Mouse (Mus musculus) ES-E14 (cell line): Measurements from ENCODE around the gene Dlg2.

Source experiments
- HCFC1 ChIP-seq: IDR thresholded peaks from 2 replicates; pipeline ENCODE4 v1.6.1; 2012; ENCODE audit warnings: low read length, inconsistent platforms, borderline replicate concordance; ENCODE audit not compliant: insufficient read depth
- MAFK ChIP-seq: IDR thresholded peaks from 2 replicates; pipeline ENCODE4 v1.6.1; 2014; ENCODE audit warnings: mild to moderate bottlenecking, low read depth, low read length, inconsistent platforms; ENCODE audit not compliant: insufficient read depth
- ZC3H11A ChIP-seq: IDR thresholded peaks from 2 replicates; pipeline ENCODE4 v1.6.1; 2012; ENCODE audit warnings: low read depth, mild to moderate bottlenecking, inconsistent platforms, low read length, borderline replicate concordance
- ZNF384 ChIP-seq: IDR thresholded peaks from 2 replicates; pipeline ENCODE4 v1.6.1; 2012; ENCODE audit warnings: low read depth, low read length, inconsistent platforms

DNA sequence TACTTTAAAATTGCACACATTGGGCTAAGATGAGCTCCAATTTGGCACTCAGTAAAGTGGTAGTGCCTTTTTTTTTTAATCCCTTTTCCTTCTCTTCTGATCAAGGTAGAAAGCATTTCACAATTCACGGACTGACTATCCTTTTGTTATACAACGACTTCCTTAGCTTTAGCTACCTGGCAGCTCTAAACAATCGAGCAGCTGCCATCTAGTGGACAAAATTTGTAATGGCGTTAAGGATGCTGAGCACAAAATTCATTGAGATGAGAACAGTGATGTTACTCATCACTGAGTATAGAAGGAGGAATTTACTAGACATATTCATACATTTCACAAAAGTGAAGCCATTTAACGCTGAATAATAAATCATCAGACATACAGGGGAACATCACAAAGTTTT is 750.0 kb downstream of the Dlg2 start:
- no peak for TF ChIP-seq HCFC1
- no peak for TF ChIP-seq MAFK
- TF ChIP-seq ZC3H11A = peak; percentile 59; the same call in 1 of the 2 replicates
- TF ChIP-seq ZNF384 = no peak
